Mouse (Mus musculus) midbrain, postnatal 0 days (tissue): ENCODE measurements around the gene Igfbp4. TPM values are rescaled to one million over a fixed set of nuclear protein-coding genes. Genes with fewer than 3 reads are reported as not detected.

Source experiments
- ATAC-seq: fragments of 200-750 bp; cut with Nextera tagmentation; 2 replicates; pipeline ENCODE4 v1.8.0; 2017; ENCODE audit warnings: moderate number of reproducible peaks, mild to moderate bottlenecking, moderate TSS enrichment, moderate library complexity; ENCODE audit not compliant: low FRiP score
- DNase-seq: peaks from one replicate; pipeline ENCODE4 v3.0.0-alpha.2; 2015; ENCODE audit warnings: low spot score
- H3K27ac ChIP-seq: fragments of 300-500 bp; sonication (generic); 2 replicates; pipeline ENCODE4 v1.5.1; 2014; ENCODE audit warnings: low read depth, mild to moderate bottlenecking, low read length, mixed read lengths
- H3K27me3 ChIP-seq: fragments of 300-500 bp; sonication (generic); 2 replicates; pipeline ENCODE4 v1.6.1; 2014; ENCODE audit warnings: low read length, control low read depth, mixed read lengths; ENCODE audit not compliant: insufficient read depth
- H3K36me3 ChIP-seq: fragments of 300-500 bp; sonication (generic); 2 replicates; pipeline ENCODE4 v1.6.1; 2014; ENCODE audit warnings: low read length, control low read depth, mixed read lengths; ENCODE audit not compliant: insufficient read depth
- H3K4me1 ChIP-seq: fragments of 300-500 bp; sonication (generic); 2 replicates; pipeline ENCODE4 v1.6.1; 2014; ENCODE audit warnings: mild to moderate bottlenecking, control low read depth, antibody characterized with exemption, low read length, mixed read lengths; ENCODE audit not compliant: insufficient read depth
- H3K4me2 ChIP-seq: fragments of 300-500 bp; sonication (generic); 2 replicates; pipeline ENCODE4 v1.6.1; 2014; ENCODE audit warnings: low read depth, mild to moderate bottlenecking, low read length, mixed read lengths; ENCODE audit not compliant: poor library complexity, severe bottlenecking
- H3K4me3 ChIP-seq: fragments of 300-500 bp; sonication (generic); 2 replicates; pipeline ENCODE4 v1.5.1; 2014; ENCODE audit warnings: low read depth, mild to moderate bottlenecking, low read length, moderate library complexity
- H3K9ac ChIP-seq: fragments of 300-500 bp; sonication (generic); replicated peaks from 2 replicates; pipeline ENCODE4 v1.6.1; 2014; ENCODE audit warnings: mild to moderate bottlenecking, low read length, moderate library complexity, mixed read lengths; ENCODE audit not compliant: poor library complexity, severe bottlenecking
- H3K9me3 ChIP-seq: fragments of 300-500 bp; sonication (generic); 2 replicates; pipeline ENCODE4 v1.6.1; 2016; ENCODE audit warnings: low read length, control low read depth
- CTCF ChIP-seq: IDR thresholded peaks from 2 replicates; pipeline ENCODE4 v1.5.1; 2016; ENCODE audit warnings: antibody characterized with exemption, mild to moderate bottlenecking
- WGBS: fragments of 180-500 bp; shearing (Covaris S2); extraction: QIAGEN DNeasy Blood & Tissue Kit; methylation state at CpG from one replicate; pipeline ENCODE4 v1.1.7; 2014; 5-methylcytosine and 5-hydroxymethylcytosine counted together
- polyA plus RNA-seq: library from polyadenylated mRNA; unstranded; fragments of >200 nt; fragmentation: Nextera tagmentation; extraction: Ambion mirVana; gene quantifications from 2 replicates; pipeline ENCODE4 v1.2.1, GENCODE M21; 2015
- total RNA-seq: library from RNA; depleted of rRNA; stranded (reverse); fragments of >200 nt; gene quantifications from 2 replicates; pipeline ENCODE4 v1.2.3, GENCODE M21; 2014

Gene Igfbp4
- total and polyA plus RNA-seq, 2 experiments from 2014 or later, result 78.8 to 92.4 TPM

DNA sequence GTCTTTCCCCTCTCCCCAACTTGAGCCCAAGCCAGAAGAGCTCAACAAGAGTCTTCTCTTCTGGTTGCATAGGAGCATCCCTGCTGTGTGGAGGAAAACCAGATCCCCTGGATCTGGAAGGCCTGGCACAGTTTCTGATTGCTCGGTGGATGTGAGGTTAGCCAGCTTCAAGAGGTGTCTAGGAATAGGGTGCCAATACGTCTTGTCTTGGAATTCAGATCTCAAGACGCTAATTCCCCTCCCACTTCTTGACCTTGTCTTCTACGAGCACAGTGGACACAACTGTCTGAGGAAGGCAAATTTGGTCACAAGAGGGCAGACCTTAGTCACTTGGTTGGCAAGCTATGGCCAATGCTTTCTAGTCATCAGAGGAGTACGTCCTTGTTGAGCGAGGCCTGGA, 2.6 kb downstream of the Igfbp4 start:
- H3K27me3 ChIP-seq, result no peaks in the 10 kb centered on the region
- ATAC-seq, result no peak
- H3K4me3 ChIP-seq, result no peak overlapping the region

DNA sequence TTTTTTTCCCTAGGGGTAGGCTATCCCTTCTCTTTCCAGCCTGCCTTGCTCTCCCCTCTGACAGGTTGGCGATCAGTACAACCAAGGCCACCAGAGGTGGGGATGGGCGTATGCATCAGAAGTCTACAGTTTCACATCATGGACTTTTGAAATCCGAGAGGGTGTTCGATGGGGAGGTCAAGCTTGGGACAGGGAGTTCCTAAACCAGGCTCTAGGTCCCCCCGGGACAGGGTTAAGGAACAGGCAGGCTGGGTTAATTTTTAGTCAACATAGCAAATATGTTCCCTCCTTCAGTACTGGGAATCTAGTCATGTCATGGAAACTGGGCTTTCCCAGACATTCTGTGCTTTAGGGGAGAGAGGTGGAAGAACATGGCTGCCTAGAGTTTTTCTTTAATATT, 3.3 kb downstream of the Igfbp4 start:
- Histone ChIP-seq H3K9me3 (no peaks in the 10 kb centered on the region), H3K9ac (no peak overlapping the region), H3K27me3 (no peaks in the 10 kb centered on the region), H3K4me1 (peaks cover 4% of the 10 kb centered on the region; the same call in 1 of the 2 replicates), H3K36me3 (no peaks in the 10 kb centered on the region; the same call in 1 of the 2 replicates), H3K27ac (no peak overlapping the region), H3K4me3 (no peak overlapping the region), H3K4me2 (no peak overlapping the region)
- no peak for ATAC-seq
- no peak for TF ChIP-seq CTCF
- no peak for DNase-seq
- 87% methylated on average over 5 of the region's 5 CpGs for WGBS

More for the DNA sequence above, 2.6 kb downstream of the Igfbp4 start:
- peak; percentile 45; the same call in 1 of the 2 replicates for TF ChIP-seq CTCF
- H3K4me2 ChIP-seq, result no peak overlapping the region
- H3K27ac ChIP-seq, result no peak overlapping the region
- H3K4me1 ChIP-seq, result peaks cover 4% of the 10 kb centered on the region; the same call in 1 of the 2 replicates
- H3K9me3 ChIP-seq, result no peaks in the 10 kb centered on the region
- H3K9ac ChIP-seq, result no peak overlapping the region
- WGBS, result 90% methylated on average over 6 of the region's 6 CpGs
- no peaks in the 10 kb centered on the region; the same call in 1 of the 2 replicates for H3K36me3 ChIP-seq
- DNase-seq, result no peak

DNA sequence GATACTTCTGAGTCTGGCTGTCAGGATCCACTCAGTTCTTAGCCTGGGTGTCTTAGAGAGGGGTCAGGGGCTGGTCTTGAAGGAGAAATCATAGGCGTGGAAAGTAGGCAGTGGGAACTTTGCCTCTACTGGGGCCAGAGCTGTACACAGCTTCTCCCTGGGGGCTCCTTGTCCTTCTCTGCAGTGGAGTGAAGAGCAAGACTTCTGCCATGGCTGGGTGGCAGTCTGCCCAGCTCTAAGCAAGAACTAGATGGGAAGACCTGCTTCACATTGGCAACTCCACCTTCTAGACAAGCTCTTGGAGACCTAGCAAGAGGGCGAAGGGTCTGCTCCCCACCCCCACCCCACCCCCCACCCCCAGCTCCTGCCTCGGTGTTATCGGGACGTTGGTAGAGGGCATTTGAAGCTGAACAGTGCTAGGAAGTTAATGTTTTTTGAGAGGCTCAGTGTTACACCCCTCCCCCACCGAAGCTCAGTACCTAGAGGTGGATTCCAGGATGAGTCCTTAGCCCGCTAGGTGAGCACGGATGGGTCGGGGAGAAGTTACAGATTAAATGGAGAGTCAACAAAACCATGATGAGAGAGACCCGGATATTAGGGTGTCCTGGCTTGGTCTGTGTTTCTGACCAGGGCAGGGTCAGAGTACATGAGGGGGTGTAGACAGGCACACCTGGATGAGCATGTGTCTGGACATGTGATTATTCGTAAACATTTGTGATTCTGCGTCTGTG, 4.3 kb downstream of the Igfbp4 start:
- no peak for TF ChIP-seq CTCF
- ATAC-seq (no peak), DNase-seq (no peak)
- H3K9me3 ChIP-seq, result no peaks in the 10 kb centered on the region
- no peak overlapping the region for H3K9ac ChIP-seq
- no peaks in the 10 kb centered on the region for H3K27me3 ChIP-seq
- H3K4me1 ChIP-seq, result peaks cover 4% of the 10 kb centered on the region; the same call in 1 of the 2 replicates
- H3K36me3 ChIP-seq, result no peaks in the 10 kb centered on the region; the same call in 1 of the 2 replicates
- no peak overlapping the region for H3K27ac ChIP-seq
- H3K4me2 ChIP-seq, result no peak overlapping the region
- 90% methylated on average over 12 of the region's 12 CpGs for WGBS
- H3K4me3 ChIP-seq, result no peak overlapping the region

DNA sequence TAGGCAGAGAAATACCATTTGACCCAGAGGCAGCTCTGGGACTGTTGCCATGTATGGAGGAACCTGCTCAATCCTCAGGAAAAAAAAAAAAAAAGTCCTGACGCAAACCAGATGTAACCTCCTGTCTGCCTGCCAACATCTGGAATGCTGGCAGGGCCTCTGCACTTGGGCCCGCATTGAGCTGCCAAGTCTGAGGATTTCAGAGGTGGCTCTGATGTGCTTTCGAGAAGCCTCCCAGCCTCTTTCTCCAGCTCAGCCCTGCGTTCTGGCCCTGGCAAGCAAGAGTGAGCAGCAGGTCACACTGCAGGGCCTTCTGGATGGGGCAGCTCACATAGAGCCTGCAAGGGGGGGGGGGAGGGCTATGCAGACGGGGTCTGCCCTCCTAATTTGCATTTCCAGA, 6.1 kb downstream of the Igfbp4 start:
- Histone ChIP-seq H3K27ac (0 out of 2 replicates have a peak overlapping the region, but pooled peaks have one; percentile 32), H3K36me3 (no peaks in the 10 kb centered on the region; the same call in 1 of the 2 replicates)
- no peak for TF ChIP-seq CTCF

DNA sequence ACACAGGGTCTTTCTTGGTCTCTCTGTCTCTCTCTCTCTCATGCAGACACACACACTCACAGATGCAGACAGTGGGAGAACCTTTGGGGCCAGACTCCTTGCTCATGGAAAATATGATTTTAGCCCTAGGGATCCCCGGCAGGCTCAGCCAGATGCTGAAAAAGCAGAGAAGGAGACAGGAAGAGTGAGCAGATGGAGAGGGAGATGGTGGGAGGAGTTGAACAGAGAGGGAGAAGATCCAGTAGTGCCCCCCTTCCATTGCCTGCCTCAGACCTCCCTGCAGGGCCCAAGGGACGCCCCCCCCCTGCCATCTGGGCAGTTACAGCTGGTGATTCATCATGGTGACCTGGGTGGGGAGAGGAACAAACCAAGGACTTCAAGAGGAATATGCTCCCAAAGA, 6.6 kb downstream of the Igfbp4 start:
- H3K27ac ChIP-seq, result 0 out of 2 replicates have a peak overlapping the region, but pooled peaks have one; percentile 32
- no peak for ATAC-seq
- no peak for TF ChIP-seq CTCF

More for the DNA sequence above, 6.1 kb downstream of the Igfbp4 start:
- ATAC-seq (no peak), DNase-seq (peak; percentile 55)
- H3K4me2 ChIP-seq, result no peak overlapping the region
- H3K4me3 ChIP-seq, result no peak overlapping the region
- no peaks in the 10 kb centered on the region for H3K9me3 ChIP-seq
- H3K9ac ChIP-seq, result no peak overlapping the region
- peaks cover 4% of the 10 kb centered on the region; the same call in 1 of the 2 replicates for H3K4me1 ChIP-seq
- 48% methylated on average over 5 of the region's 5 CpGs for whole genome bisulfite sequencing
- H3K27me3 ChIP-seq, result no peaks in the 10 kb centered on the region

DNA sequence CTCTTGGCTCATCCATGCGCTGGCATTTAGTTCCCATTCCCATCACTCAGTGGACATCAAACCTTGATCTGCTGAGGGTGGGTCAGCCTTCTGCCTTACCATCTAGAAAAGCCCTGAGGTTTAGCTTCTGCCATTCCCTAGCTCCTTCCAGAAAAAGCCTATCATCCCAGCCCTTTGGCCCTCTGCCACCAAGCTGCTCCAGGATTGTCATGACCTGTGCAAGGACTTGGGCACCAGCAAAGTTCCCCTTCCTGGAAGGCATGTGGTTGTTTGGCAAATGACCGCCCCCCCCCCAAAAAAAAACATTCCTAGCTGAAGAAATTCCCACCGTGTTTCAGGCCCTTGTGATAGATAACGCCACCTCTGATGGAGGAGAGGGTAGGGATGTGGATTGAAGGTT, 14.1 kb downstream of the Igfbp4 start:
- 67% methylated on average over 4 of the region's 4 CpGs for WGBS
- TF ChIP-seq CTCF, result no peak
- Histone ChIP-seq H3K27me3 (no peaks in the 10 kb centered on the region), H3K4me2 (no peak overlapping the region), H3K4me3 (no peak overlapping the region), H3K9me3 (no peaks in the 10 kb centered on the region), H3K27ac (no peak overlapping the region), H3K4me1 (no peaks in the 10 kb centered on the region), H3K9ac (no peak overlapping the region), H3K36me3 (no peaks in the 10 kb centered on the region)
- ATAC-seq (no peak), DNase-seq (no peak)

More for the DNA sequence above, 6.6 kb downstream of the Igfbp4 start:
- Histone ChIP-seq H3K27me3 (no peaks in the 10 kb centered on the region), H3K4me2 (no peak overlapping the region), H3K9ac (no peak overlapping the region; the same call in 1 of the 2 replicates), H3K4me3 (no peak overlapping the region), H3K4me1 (peaks cover 4% of the 10 kb centered on the region; the same call in 1 of the 2 replicates), H3K9me3 (no peaks in the 10 kb centered on the region), H3K36me3 (no peaks in the 10 kb centered on the region; the same call in 1 of the 2 replicates)
- no peak for DNase-seq
- WGBS, result 74% methylated on average over 2 of the region's 2 CpGs
